Mouse (Mus musculus) liver, adult 2 months (tissue): Measurements from ENCODE around the gene A630095N17Rik.

ENCODE experiments used
- CTCF ChIP-seq: fragments of 200-500 bp; IDR thresholded peaks from 2 replicates; pipeline ENCODE4 v1.5.1; 2011; ENCODE audit warnings: low read depth, low read length, control low read depth
- POLR2A ChIP-seq: fragments of 200-500 bp; IDR thresholded peaks from 2 replicates; pipeline ENCODE4 v1.6.1; 2011; ENCODE audit warnings: low read length, control low read depth; ENCODE audit not compliant: insufficient read depth; ENCODE audit errors: extremely low read depth

GRCm38 (mm10) chr1:75215785-75216184 is 16.1 kb downstream of the A630095N17Rik start:
- TF ChIP-seq CTCF (no peak), POLR2A (no peak)
